Mouse (Mus musculus) olfactory bulb, adult 2 months (tissue): Measurements from ENCODE around the gene Eif4a1. TPM values are rescaled to one million over a fixed set of nuclear protein-coding genes. Genes with fewer than 3 reads are reported as not detected.

ENCODE experiments used
- H3K27ac ChIP-seq: fragments of 200-500 bp; 2 replicates; pipeline ENCODE4 v1.5.1; 2012; ENCODE audit warnings: low read depth, low read length; ENCODE audit not compliant: insufficient read depth
- H3K4me1 ChIP-seq: fragments of 200-500 bp; 2 replicates; pipeline ENCODE4 v1.6.1; 2012; ENCODE audit warnings: low read length; ENCODE audit not compliant: control insufficient read depth, insufficient read depth
- H3K4me3 ChIP-seq: fragments of 200-500 bp; 2 replicates; pipeline ENCODE4 v1.5.1; 2012; ENCODE audit warnings: mild to moderate bottlenecking, low read depth, low read length, moderate library complexity; ENCODE audit not compliant: insufficient read depth
- CTCF ChIP-seq: fragments of 200-500 bp; IDR thresholded peaks from 2 replicates; pipeline ENCODE4 v1.5.1; 2012; ENCODE audit warnings: low read depth, mild to moderate bottlenecking, low read length, moderate library complexity; ENCODE audit not compliant: insufficient read depth
- POLR2A ChIP-seq: fragments of 200-500 bp; IDR thresholded peaks from 2 replicates; pipeline ENCODE4 v1.6.1; 2012; ENCODE audit warnings: mild to moderate bottlenecking, low read depth, low read length, moderate library complexity; ENCODE audit not compliant: insufficient read depth
- WGBS: fragments of 180-500 bp; shearing (Covaris S2); methylation state at CpG from one replicate; pipeline ENCODE4 v1.1.7; 2018; 5-methylcytosine and 5-hydroxymethylcytosine counted together
- polyA plus RNA-seq: library from polyadenylated mRNA; stranded (reverse); fragments of >200 nt; gene quantifications from 2 replicates; pipeline ENCODE4 v1.2.4, GENCODE M21; 2012; ENCODE audit warnings: low replicate concordance; ENCODE audit not compliant: missing spikeins, insufficient read depth, insufficient read length

Gene Eif4a1
- polyA plus RNA-seq, 1 experiment: not detected

DNA sequence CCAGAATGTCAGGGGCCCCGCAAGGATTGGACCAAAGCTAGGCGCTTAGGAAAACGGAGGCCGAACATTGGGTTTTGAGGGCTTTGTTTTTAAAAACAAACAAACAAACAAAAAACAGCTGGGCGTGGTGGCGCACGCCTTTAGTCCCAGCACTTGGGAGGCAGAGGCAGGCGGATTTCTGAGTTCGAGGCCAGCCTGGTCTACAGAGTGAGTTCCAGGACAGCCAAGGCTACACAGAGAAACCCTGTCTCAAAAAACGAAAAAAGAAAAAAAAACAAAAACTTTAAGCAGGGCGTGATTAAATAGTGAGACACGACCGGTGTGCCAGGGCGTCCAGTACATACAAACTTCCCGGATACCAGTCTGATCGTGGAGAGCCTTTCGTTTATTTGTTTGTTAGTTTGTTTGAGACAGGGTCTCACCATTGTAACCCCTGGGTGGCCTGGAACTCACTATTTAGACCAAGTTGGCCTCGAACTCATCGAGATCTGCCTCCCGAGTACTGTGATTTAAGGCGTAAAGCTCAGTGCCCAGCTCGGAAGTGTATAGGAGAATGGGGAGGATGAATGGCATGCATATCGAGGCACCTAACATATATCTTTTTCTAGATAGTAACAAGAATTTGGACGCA lies 10.1 kb upstream of the Eif4a1 start:
- whole genome bisulfite sequencing: 18% methylated on average over 24 of the region's 24 CpGs
- peaks cover 34% of the 10 kb centered on the region for H3K4me1 ChIP-seq

DNA sequence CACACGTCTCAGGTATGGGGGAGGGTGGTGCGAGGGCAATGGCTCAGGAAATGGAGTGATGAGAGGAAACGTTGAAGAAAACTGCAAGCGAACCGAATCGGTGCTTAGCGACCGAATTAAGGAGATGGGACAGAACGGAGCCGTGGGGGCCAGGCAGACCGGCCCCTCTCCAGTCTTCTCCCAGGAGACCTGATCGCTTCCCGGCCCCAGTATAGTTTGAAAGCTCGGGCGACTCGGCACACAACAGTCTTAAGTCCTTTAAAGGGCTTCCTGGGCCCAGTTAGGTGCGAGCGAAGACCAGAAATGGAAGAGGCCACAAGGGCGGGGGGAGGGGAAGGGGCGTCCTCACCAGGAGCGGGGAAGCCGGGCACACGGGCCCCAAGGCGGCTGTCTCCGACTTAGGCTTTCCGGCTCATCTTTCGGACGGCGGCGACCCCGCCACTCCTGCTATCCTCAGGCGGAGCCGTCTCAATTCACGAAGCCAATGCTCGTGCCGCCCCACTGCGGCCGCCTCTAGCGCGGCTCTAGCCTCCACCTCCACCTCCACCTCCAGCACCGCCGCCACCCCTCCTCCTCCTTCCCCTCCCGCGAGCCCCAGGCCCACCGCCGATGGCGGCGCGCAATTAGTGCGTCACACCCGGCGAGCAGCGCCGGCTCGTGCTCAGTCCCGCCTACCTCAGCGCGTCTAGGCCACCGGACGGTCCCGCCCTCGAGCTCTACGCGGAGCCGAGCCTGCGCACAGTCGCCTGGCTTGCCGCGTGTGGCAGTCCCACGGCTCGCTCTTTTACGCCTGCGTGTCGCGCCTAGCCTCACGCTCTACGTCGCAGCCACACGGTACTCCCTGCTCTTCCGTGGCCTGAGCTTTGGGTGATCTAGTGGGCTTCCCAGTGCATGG lies 9.3 kb upstream of the Eif4a1 start, which contains the start of gene Senp3:
Senp3 (minus strand) TSS at position 771 of the 895 bp plus-strand sequence.
- under 1% methylated on average over 80 of the region's 80 CpGs for WGBS
- H3K4me3 ChIP-seq: peak within 1 kb of the TSS; percentile 73
- TF ChIP-seq CTCF: no peak
- TF ChIP-seq POLR2A: peak; percentile 88
- peaks cover 27% of the 10 kb centered on the region for H3K4me1 ChIP-seq
- peak within 1 kb of the TSS; percentile 52 for H3K27ac ChIP-seq

More for the DNA sequence above, 10.1 kb upstream of the Eif4a1 start:
- Histone ChIP-seq H3K4me3 (peak overlapping the region; percentile 73), H3K27ac (peak overlapping the region; percentile 52)
- TF ChIP-seq CTCF (no peak), POLR2A (no peak)

DNA sequence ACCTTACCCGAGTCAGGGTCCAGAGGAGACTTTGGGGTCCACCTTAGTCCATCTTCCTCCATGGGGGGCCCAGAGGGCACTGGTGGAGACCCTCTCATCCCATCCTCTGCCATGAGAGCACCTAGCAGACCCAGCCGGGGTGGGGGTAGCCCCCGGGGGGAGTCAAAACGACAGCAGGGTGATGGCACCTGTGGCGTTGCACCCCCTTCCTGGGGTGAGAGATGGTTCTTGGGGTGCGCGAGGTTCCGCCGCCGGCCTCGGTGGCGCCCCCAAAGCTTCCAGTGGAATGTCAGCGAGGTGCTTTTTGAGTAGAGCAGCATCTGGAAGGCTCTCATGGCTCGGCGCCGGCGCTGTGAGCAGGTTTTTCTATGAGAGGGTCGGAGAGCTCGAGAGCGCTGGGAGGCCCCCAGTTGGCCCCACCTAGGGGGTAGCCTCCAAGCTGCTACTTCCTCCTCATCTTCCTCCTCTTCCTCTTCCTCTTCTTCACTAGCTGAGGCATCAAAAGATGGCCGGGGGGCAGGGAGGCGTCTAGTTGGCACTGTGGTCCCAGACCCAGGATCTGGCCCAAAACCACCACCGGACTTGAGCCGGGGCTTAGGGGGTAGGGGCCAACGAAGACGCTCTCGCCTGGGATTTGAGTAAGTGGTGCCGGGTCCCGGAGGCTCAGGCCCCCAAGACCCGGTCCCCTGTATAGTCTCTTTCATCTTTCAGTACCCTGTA lies 8.1 kb upstream of the Eif4a1 start:
- H3K27ac ChIP-seq: no peak overlapping the region
- H3K4me1 ChIP-seq: peaks cover 17% of the 10 kb centered on the region
- TF ChIP-seq POLR2A (no peak), CTCF (no peak)
- 88% methylated on average over 30 of the region's 30 CpGs for WGBS
- no peak overlapping the region for H3K4me3 ChIP-seq

- TF ChIP-seq POLR2A (no peak), CTCF (no peak)
- 96% methylated on average over 2 of the region's 2 CpGs for WGBS
- Histone ChIP-seq H3K27ac (no peak overlapping the region), H3K4me3 (no peak overlapping the region), H3K4me1 (peaks cover 12% of the 10 kb centered on the region)
Observed at GRCm38 (mm10) chr11:69679144-69679543, 6.9 kb upstream of the Eif4a1 start.

DNA sequence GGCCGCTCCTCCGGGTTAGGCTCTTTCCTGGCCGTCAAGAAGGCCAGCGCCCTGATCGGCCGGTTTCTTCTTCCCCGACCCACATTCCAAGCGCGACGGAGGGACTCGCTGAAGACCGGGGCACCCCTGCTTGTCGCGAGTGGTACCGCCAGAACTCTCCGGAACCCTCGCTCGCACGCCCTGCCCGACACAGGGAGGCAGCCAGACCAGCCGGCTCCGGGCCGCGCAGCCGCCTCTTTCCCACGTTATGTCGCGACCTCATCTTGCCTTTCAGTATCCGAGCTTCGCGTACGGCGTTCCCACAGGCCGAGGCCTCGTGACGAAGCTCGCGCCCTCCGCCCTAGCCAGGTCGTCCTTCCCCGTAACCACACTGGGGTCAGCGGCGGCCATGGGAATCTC lies 498 bp downstream of the Eif4a1 start:
- TF ChIP-seq POLR2A: no peak
- TF ChIP-seq CTCF: no peak
- H3K4me1 ChIP-seq: no peaks in the 10 kb centered on the region
- 1% methylated on average over 43 of the region's 43 CpGs for WGBS
- H3K27ac ChIP-seq: peak overlapping the region; percentile 98
- peak overlapping the region; percentile 96 for H3K4me3 ChIP-seq

- no peak for TF ChIP-seq CTCF
- peak; percentile 63 for TF ChIP-seq POLR2A
Observed at GRCm38 (mm10) chr11:69670786-69671725, 1.2 kb downstream of the Eif4a1 start.

DNA sequence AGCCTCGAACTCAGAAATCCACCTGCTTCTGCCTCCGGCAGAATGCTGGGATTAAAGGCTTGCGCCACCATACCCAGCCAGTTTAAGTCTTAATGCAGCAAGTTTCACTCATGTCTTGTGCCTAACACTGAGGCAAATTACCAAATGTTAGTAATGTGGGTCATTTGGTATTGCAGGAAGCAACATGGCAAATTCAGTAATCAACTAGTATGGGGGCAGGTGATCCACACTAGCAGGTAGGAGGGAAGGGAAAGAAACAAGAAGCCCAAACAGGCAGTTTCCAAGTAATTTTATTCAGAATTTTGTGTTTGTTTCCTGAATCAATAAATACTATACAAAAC lies 5.6 kb downstream of the Eif4a1 start:
- no peak overlapping the region for H3K4me3 ChIP-seq
- WGBS: 87% methylated on average over 3 of the region's 3 CpGs
- TF ChIP-seq CTCF (no peak), POLR2A (no peak)
- H3K27ac ChIP-seq: no peak overlapping the region
- peaks cover 4% of the 10 kb centered on the region for H3K4me1 ChIP-seq

More at GRCm38 (mm10) chr11:69670786-69671725, 1.2 kb downstream of the Eif4a1 start:
- Histone ChIP-seq H3K4me1 (no peaks in the 10 kb centered on the region), H3K27ac (peak overlapping the region; percentile 98), H3K4me3 (peak overlapping the region; percentile 96)
- WGBS: 1% methylated on average over 61 of the region's 61 CpGs
